Mouse (Mus musculus) embryonic fibroblast, embryonic 13.5 days (primary cell): Measurements from ENCODE around the gene Stk32c. TPM values are rescaled to one million over a fixed set of nuclear protein-coding genes. Genes with fewer than 3 reads are reported as not detected.

Experiments
- H3K27ac ChIP-seq: 2 replicates; pipeline ENCODE4 v1.5.1; 2012; ENCODE audit warnings: low read length, control low read depth, inconsistent platforms; ENCODE audit not compliant: insufficient read depth
- H3K4me1 ChIP-seq: 2 replicates; pipeline ENCODE4 v1.6.1; 2011; ENCODE audit warnings: low read length; ENCODE audit not compliant: control insufficient read depth, insufficient read depth
- H3K4me3 ChIP-seq: 2 replicates; pipeline ENCODE4 v1.5.1; 2011; ENCODE audit warnings: mild to moderate bottlenecking, control low read depth, low read length; ENCODE audit not compliant: insufficient read depth
- CTCF ChIP-seq: IDR thresholded peaks from 2 replicates; pipeline ENCODE4 v1.5.1; 2011; ENCODE audit warnings: mild to moderate bottlenecking, control low read depth, low read length, moderate library complexity, borderline replicate concordance; ENCODE audit not compliant: insufficient read depth
- POLR2A ChIP-seq: IDR thresholded peaks from 2 replicates; pipeline ENCODE4 v1.6.1; 2011; ENCODE audit warnings: low read depth, mild to moderate bottlenecking, control low read depth, low read length, moderate library complexity
- polyA plus RNA-seq: library from polyadenylated mRNA; stranded (reverse); fragments of >200 nt; gene quantifications from 2 replicates; pipeline ENCODE4 v1.2.4, GENCODE M21; 2011; ENCODE audit warnings: low read depth; ENCODE audit not compliant: missing spikeins, insufficient read length

Gene Stk32c
- polyA plus RNA-seq, 1 experiment = 0.46 TPM

- H3K4me3 ChIP-seq = no peak overlapping the region
- TF ChIP-seq POLR2A (no peak), CTCF (no peak)
- peaks cover 11% of the 10 kb centered on the region for H3K4me1 ChIP-seq
- H3K27ac ChIP-seq = no peak overlapping the region
Observed at GRCm38 (mm10) chr7:139105076-139105475, 108.0 kb downstream of the Stk32c start.

DNA sequence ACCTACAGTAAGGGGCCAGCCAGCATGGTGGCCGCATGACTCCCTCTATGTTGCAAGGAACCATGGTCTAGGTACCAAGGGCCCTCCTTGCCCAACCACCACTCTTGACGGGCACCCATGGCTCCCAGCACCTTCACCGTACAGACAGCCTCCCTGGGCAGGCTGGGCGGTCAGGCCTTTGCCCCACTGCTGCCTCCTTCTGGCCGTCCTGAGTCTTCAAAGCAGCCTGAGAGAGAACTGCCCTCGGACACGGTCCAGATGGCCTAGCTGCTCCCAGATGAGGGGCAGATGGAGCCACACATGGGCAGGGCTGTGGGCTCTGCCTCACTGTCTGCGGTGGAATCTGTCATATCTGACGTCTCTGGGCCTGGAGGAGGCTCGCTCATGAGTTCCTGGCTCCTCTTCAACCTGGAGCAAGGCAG is 109.1 kb downstream of the Stk32c start:
- TF ChIP-seq CTCF (no peak), POLR2A (no peak)
- H3K4me3 ChIP-seq = no peak overlapping the region
- H3K4me1 ChIP-seq = peaks cover 11% of the 10 kb centered on the region
- no peak overlapping the region for H3K27ac ChIP-seq

GRCm38 (mm10) chr7:139101826-139102225 is 111.3 kb downstream of the Stk32c start:
- H3K4me3 ChIP-seq = no peak overlapping the region
- H3K27ac ChIP-seq = no peak overlapping the region
- no peaks in the 10 kb centered on the region for H3K4me1 ChIP-seq
- TF ChIP-seq CTCF (no peak), POLR2A (no peak)

DNA sequence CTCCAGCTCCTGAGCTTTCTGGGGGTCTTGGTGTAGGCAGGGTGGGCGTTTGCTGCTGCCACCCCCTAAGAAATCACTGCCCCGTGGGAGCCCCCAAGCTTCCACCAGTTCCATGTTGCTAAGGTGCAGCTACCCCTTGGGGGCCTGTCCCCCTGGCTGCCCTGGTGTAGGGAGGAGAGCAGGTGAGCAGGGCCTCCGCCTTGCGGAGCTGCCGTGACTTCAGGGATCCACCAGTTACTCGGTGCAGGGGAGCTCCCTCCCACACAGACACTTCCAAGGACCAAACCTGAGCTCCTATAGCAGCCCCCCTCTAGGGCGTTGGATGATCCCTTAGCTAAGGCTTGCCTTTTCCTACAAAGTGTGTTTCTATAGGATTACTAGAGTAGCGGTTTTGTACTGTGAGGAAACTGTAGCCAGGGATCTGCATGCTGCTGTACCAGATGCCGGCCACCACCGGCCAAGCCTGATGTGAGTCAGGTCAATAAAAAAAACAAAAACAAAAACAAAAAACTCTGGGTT is 111.8 kb downstream of the Stk32c start:
- no peak for TF ChIP-seq POLR2A
- no peak for TF ChIP-seq CTCF
- H3K4me1 ChIP-seq = no peaks in the 10 kb centered on the region
- no peak overlapping the region for H3K4me3 ChIP-seq

DNA sequence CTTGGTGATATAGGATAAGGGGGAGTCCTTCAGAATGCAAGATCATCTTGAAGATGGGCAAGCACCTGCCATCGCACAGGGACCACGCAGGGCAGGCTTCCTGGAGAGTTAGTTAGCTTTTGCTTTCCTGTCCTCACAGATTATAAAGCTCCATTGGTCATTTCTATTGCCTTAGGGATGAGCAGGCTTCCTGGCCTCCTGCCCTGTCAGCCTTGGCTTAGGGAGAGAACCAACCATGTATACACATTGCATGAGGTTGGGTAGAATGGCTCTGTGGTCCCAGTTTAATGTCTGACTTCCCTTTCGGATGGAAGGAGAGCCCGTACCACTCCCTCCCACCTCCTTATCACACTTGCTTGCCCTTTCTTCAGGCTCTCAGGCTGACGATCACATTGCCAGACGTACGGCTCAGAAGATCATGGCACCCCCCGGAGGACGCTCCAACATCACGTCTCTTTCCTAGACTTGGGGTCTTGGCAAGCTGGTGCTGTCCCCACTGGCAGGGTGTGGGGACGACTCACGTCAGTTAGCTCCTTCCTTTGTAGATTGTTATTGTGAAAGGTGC is 112.5 kb downstream of the Stk32c start:
- no peak for TF ChIP-seq CTCF
- no peak for TF ChIP-seq POLR2A

More for the DNA sequence above, 111.8 kb downstream of the Stk32c start:
- H3K27ac ChIP-seq = no peak overlapping the region

GRCm38 (mm10) chr7:139096399-139096798 is 116.7 kb downstream of the Stk32c start:
- H3K4me1 ChIP-seq = no peaks in the 10 kb centered on the region
- H3K27ac ChIP-seq = no peak overlapping the region
- H3K4me3 ChIP-seq = no peak overlapping the region
- no peak for TF ChIP-seq CTCF
- TF ChIP-seq POLR2A = no peak

More for the DNA sequence above, 112.5 kb downstream of the Stk32c start:
- H3K4me1 ChIP-seq = no peaks in the 10 kb centered on the region
- H3K4me3 ChIP-seq = no peak overlapping the region
- H3K27ac ChIP-seq = no peak overlapping the region

- Histone ChIP-seq H3K4me3 (no peak overlapping the region), H3K27ac (no peak overlapping the region), H3K4me1 (no peaks in the 10 kb centered on the region)
- TF ChIP-seq POLR2A (no peak), CTCF (no peak)
Observed at GRCm38 (mm10) chr7:139095282-139095681, 117.8 kb downstream of the Stk32c start.

- Histone ChIP-seq H3K27ac (no peak overlapping the region), H3K4me3 (no peak overlapping the region), H3K4me1 (no peaks in the 10 kb centered on the region)
- TF ChIP-seq POLR2A (no peak), CTCF (no peak)
Observed at GRCm38 (mm10) chr7:139094761-139095160, 118.3 kb downstream of the Stk32c start.

GRCm38 (mm10) chr7:139093781-139094180 is 119.3 kb downstream of the Stk32c start:
- Histone ChIP-seq H3K27ac (no peak overlapping the region), H3K4me3 (no peak overlapping the region), H3K4me1 (no peaks in the 10 kb centered on the region)
- TF ChIP-seq CTCF = no peak
- no peak for TF ChIP-seq POLR2A

GRCm38 (mm10) chr7:139093124-139093523 is 120.0 kb downstream of the Stk32c start:
- TF ChIP-seq POLR2A = no peak
- TF ChIP-seq CTCF = no peak
- Histone ChIP-seq H3K27ac (no peak overlapping the region), H3K4me3 (no peak overlapping the region), H3K4me1 (no peaks in the 10 kb centered on the region)

DNA sequence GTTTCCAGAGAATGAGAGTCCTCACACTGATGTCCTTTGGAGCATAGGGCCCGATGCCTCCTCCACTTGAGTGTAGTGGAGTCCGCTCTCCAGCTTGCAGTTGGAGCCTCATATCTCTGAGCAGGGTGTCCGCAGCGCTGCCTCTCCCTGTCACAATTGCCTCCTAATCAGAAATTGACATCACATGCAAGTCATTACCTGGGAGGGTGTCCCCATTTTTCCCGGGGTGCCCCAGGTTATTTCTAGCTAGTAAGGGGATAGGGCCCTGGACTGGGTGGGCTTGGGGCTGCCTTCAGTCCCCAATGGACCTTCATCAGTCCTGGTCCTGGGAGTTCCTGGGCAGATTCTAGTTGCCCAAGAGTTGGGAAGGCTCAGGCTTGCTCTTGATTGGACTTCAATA is 120.4 kb downstream of the Stk32c start:
- TF ChIP-seq CTCF (no peak), POLR2A (no peak)
- H3K4me1 ChIP-seq = no peaks in the 10 kb centered on the region
- no peak overlapping the region for H3K27ac ChIP-seq
- no peak overlapping the region for H3K4me3 ChIP-seq
